Mouse (Mus musculus) ES-E14 (cell line): ENCODE measurements around the gene Ptpre. TPM values are rescaled to one million over a fixed set of nuclear protein-coding genes. Genes with fewer than 3 reads are reported as not detected.
A peak's percentile ranks its signal among the peaks of the same experiment; 100 is the strongest.

Experiments
- DNase-seq: peaks from one replicate; pipeline ENCODE4 v3.0.0-alpha.2; 2013; ENCODE audit warnings: low read depth, low spot score
- H3K27ac ChIP-seq: 2 replicates; pipeline ENCODE4 v1.5.1; 2012; ENCODE audit warnings: low read depth, mild to moderate bottlenecking, low read length, moderate library complexity, mixed read lengths; ENCODE audit not compliant: poor library complexity, insufficient read depth, severe bottlenecking
- H3K36me3 ChIP-seq: 2 replicates; pipeline ENCODE4 v1.6.1; 2012; ENCODE audit warnings: mild to moderate bottlenecking, low read length, moderate library complexity, mixed read lengths; ENCODE audit not compliant: control insufficient read depth, poor library complexity, insufficient read depth, severe bottlenecking
- H3K4me1 ChIP-seq, 2 experiments: fragments of 150-350 bp in 1 of 2; sonication (generic) in 1 of 2; 2 replicates each; pipeline ENCODE4 v1.6.1; 2012; ENCODE audit warnings: low read length in 2 of 2, mild to moderate bottlenecking in 1 of 2, mixed read lengths in 1 of 2; ENCODE audit not compliant: control insufficient read depth in 2 of 2, insufficient read depth in 2 of 2, poor library complexity in 1 of 2
- H3K4me3 ChIP-seq, 2 experiments: fragments of 150-350 bp in 1 of 2; sonication (generic) in 1 of 2; 2 replicates each; pipeline ENCODE4 v1.5.1; 2012; ENCODE audit warnings: low read length in 2 of 2, low read depth in 1 of 2, mild to moderate bottlenecking in 1 of 2, mixed read lengths in 1 of 2; ENCODE audit not compliant: insufficient read depth in 1 of 2, poor library complexity in 1 of 2, severe bottlenecking in 1 of 2
- H3K9ac ChIP-seq: 2 replicates; pipeline ENCODE4 v1.6.1; 2012; ENCODE audit warnings: low read depth, mild to moderate bottlenecking, low read length, mixed read lengths; ENCODE audit not compliant: poor library complexity, insufficient read depth, severe bottlenecking
- H3K9me3 ChIP-seq: fragments of 150-350 bp; sonication (generic); 2 replicates; pipeline ENCODE4 v1.6.1; 2012; ENCODE audit warnings: low read depth, mild to moderate bottlenecking, low read length; ENCODE audit not compliant: control insufficient read depth, insufficient read depth
- CHD2 ChIP-seq: IDR thresholded peaks from 2 replicates; pipeline ENCODE4 v1.6.1; 2014; ENCODE audit warnings: mild to moderate bottlenecking, low read depth, low read length, inconsistent platforms
- HCFC1 ChIP-seq: IDR thresholded peaks from 2 replicates; pipeline ENCODE4 v1.6.1; 2012; ENCODE audit warnings: low read length, inconsistent platforms, borderline replicate concordance; ENCODE audit not compliant: insufficient read depth
- MAFK ChIP-seq: IDR thresholded peaks from 2 replicates; pipeline ENCODE4 v1.6.1; 2014; ENCODE audit warnings: mild to moderate bottlenecking, low read depth, low read length, inconsistent platforms; ENCODE audit not compliant: insufficient read depth
- ZC3H11A ChIP-seq: IDR thresholded peaks from 2 replicates; pipeline ENCODE4 v1.6.1; 2012; ENCODE audit warnings: low read depth, mild to moderate bottlenecking, inconsistent platforms, low read length, borderline replicate concordance
- ZNF384 ChIP-seq: IDR thresholded peaks from 2 replicates; pipeline ENCODE4 v1.6.1; 2012; ENCODE audit warnings: low read depth, low read length, inconsistent platforms
- in situ Hi-C, 2 experiments: fragments of 600-800 bp; cut with MboI; formaldehyde crosslinking; loops; one replicate each; pipeline ENCODE4 v1.15.1; 2025; ENCODE audit warnings: low sequenced_read_pairs in 2 of 2, inconsistent platforms in 1 of 2; ENCODE audit not compliant: unreplicated experiment in 2 of 2
- total RNA-seq: library from RNA; depleted of rRNA; stranded (reverse); fragments of 300-350 nt; gene quantifications from 2 replicates; pipeline ENCODE4 v1.2.3, GENCODE M21; 2012; rRNA removed

The Ptpre gene
- 1.1 and 1.3 TPM in 2 replicates for total RNA-seq

GRCm38 (mm10) chr7:135537341-135537901, at the start of gene Ptpre:
TSS of gene Ptpre (plus strand) at chr7:135537481.
- Histone ChIP-seq H3K4me3 (peak within 1 kb of the TSS; percentile 73 to 81), H3K27ac (no peak within 1 kb of the TSS), H3K4me1 (no peaks in the 10 kb centered on the region), H3K36me3 (no peaks in the 10 kb centered on the region), H3K9me3 (no peaks in the 10 kb centered on the region), H3K9ac (peak within 1 kb of the TSS; percentile 57)
- in situ Hi-C loops: loop anchor here in 1 of 2 experiments (5.0 kb wide), 1 partner anchor 90 kb away; no protein-coding TSS in a partner anchor
- DNase-seq: peak; percentile 78
- peak; percentile 21; the same call in 1 of the 2 replicates for TF ChIP-seq ZC3H11A
- no peak for TF ChIP-seq MAFK
- TF ChIP-seq ZNF384: no peak
- no peak; the same call in 1 of the 2 replicates for TF ChIP-seq HCFC1
- TF ChIP-seq CHD2: no peak

- Histone ChIP-seq H3K9ac (no peak overlapping the region), H3K4me1 (peaks cover 5 to 22% of the 10 kb centered on the region in 2 experiments; a peak in 3 of 4 replicates), H3K36me3 (no peaks in the 10 kb centered on the region), H3K4me3 (no peak overlapping the region), H3K27ac (no peak overlapping the region), H3K9me3 (no peaks in the 10 kb centered on the region)
- in situ Hi-C loops: loop anchor here in 1 of 2 experiments (5.0 kb wide), 1 partner anchor 81 kb away; no protein-coding TSS in a partner anchor
- peak; percentile 45 for DNase-seq
- no peak for TF ChIP-seq HCFC1
- TF ChIP-seq ZC3H11A: 0 out of 2 replicates have a peak, but pooled peaks have one; percentile 6
Measured at GRCm38 (mm10) chr7:135488214-135488810, 49.0 kb upstream of the Ptpre start.

GRCm38 (mm10) chr7:135489724-135490499, 47.4 kb upstream of the Ptpre start:
- TF ChIP-seq ZNF384 (no peak), ZC3H11A (no peak), HCFC1 (no peak), MAFK (no peak), CHD2 (no peak)
- Histone ChIP-seq H3K4me1 (peaks cover 3 to 12% of the 10 kb centered on the region in 2 experiments; a peak in 2 of 4 replicates), H3K4me3 (no peak overlapping the region), H3K27ac (no peak overlapping the region), H3K36me3 (no peaks in the 10 kb centered on the region), H3K9me3 (no peaks in the 10 kb centered on the region), H3K9ac (no peak overlapping the region)
- in situ Hi-C loops: loop anchor here in 1 of 2 experiments (5.0 kb wide), 1 partner anchor 83 kb away; no protein-coding TSS in a partner anchor
- no peak for DNase-seq

- H3K9me3 ChIP-seq: no peaks in the 10 kb centered on the region
- H3K27ac ChIP-seq: no peak overlapping the region
- H3K36me3 ChIP-seq: no peaks in the 10 kb centered on the region
- H3K9ac ChIP-seq: no peak overlapping the region
- in situ Hi-C loops: no loop called here
- DNase-seq: no peak
- TF ChIP-seq ZC3H11A (no peak), HCFC1 (no peak), CHD2 (no peak), MAFK (no peak), ZNF384 (no peak)
- peaks cover 0 to 9% of the 10 kb centered on the region in 2 experiments; a peak in 2 of 4 replicates for H3K4me1 ChIP-seq
- no peak overlapping the region for H3K4me3 ChIP-seq
Measured at GRCm38 (mm10) chr7:135490500-135490886, 46.8 kb upstream of the Ptpre start.
